Mouse (Mus musculus) bone marrow macrophage, adult 2 months (primary cell): ENCODE data around the gene Thsd4.

Experiments used
- CTCF ChIP-seq: IDR thresholded peaks from 2 replicates; pipeline ENCODE4 v1.5.1; 2012; ENCODE audit warnings: low read depth, mild to moderate bottlenecking, low read length, moderate library complexity
- POLR2A ChIP-seq: IDR thresholded peaks from 2 replicates; pipeline ENCODE4 v1.6.1; 2012; ENCODE audit warnings: mild to moderate bottlenecking, low read depth, low read length, borderline replicate concordance

DNA sequence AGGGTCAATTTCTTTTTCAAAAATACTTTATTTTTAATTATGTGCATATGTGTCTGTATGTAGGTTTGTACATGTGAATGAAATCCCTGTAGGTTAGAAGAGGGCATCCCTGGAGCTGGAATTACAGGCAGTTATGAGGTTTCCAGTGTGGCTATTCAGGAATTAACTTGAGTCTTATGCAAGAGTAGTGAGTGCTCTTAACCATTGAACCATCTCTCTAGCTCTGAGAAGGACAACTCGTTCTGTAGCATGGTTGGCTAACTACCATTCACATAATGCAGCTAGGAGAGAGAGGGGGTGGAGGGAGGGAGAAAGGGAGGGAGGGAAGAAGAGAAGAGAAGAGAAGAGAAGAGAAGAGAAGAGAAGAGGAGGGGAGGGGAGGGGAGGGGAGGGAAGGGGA is 444.1 kb downstream of the Thsd4 start:
- TF ChIP-seq CTCF = no peak
- no peak for TF ChIP-seq POLR2A
